In the genomic region with DNA sequence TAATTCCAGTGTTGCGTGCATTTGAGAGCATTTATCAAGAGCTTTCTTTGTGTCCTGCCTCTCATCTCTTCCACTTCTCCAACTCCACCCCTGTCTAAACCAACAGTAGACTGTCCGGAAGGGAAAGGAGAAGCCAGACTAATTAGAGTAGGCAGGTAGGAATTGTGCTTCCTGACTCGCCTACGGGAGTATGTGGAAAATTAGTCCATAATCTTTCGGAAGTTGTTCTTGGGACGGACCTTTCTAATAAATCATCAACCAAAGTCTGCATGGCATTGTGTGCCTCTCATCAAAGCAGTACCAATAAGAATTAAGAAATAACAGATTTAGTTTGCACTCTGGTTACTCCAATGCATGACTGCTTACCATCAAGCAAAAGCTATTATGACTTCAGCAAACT, we compare ENCODE assay signal across 9 mouse cellular contexts. TPM values are rescaled to one million over a fixed set of nuclear protein-coding genes. Genes with fewer than 3 reads are reported as not detected.
A peak's percentile ranks its signal among the peaks of the same experiment; 100 is the strongest.
DNase-seq lines count a peak whose midpoint lies in the region; ATAC-seq and TF ChIP-seq lines count a peak whose summit lies in the region.
"Had no signal": no experiment of that assay in that cellular context is flagged by ENCODE, and none has a peak within 500 bp of the region (broad histone marks: within the 10 kb centered on the region; RNA-seq: fewer than 3 reads in every experiment).

No protein-coding gene starts in this region.

- no peak for TF ChIP-seq POLR2A in myocyte (IDR thresholded peaks at IDR 0.05; ENCODE audit: insufficient read length, low read depth)

- 65% methylated on average over 6 of the region's 6 CpGs for WGBS in kidney, embryonic 15.5 days
- WGBS in intestine, embryonic 14.5 days = 62% methylated on average over 6 of the region's 6 CpGs

- H3K79me2 ChIP-seq in myocyte (ENCODE audit: control insufficient read depth, insufficient read depth) = peaks cover 34% of the 10 kb centered on the region

- peak overlapping the region; percentile 98; the same call in 1 of the 2 replicates for H3K27ac ChIP-seq in kidney, embryonic 15.5 days
- H3K27ac ChIP-seq in intestine, embryonic 14.5 days (ENCODE audit: low read depth) = no peak overlapping the region

- intact Hi-C loops in left cerebral cortex, postnatal 4 days (cut with DNase I) = loop anchor here (5.0 to 10.0 kb wide), 2 partner anchors 166 to 278 kb away; no protein-coding TSS in a partner anchor

- no peak overlapping the region for H3ac ChIP-seq in myocyte (ENCODE audit: control insufficient read depth, insufficient read length)

- no peak for ATAC-seq in kidney, embryonic 15.5 days (replicated peaks; ENCODE audit: low FRiP score)
- no peak for ATAC-seq in intestine, embryonic 14.5 days (replicated peaks; ENCODE audit: low FRiP score, low TSS enrichment, low read depth)

- no peaks in the 10 kb centered on the region for H3K36me3 ChIP-seq in kidney, embryonic 15.5 days
- no peaks in the 10 kb centered on the region for H3K36me3 ChIP-seq in intestine, embryonic 14.5 days (ENCODE audit: control insufficient read depth, insufficient read depth, low read length)
- H3K36me3 ChIP-seq in myocyte (ENCODE audit: control insufficient read depth, insufficient read depth) = no peaks in the 10 kb centered on the region

- no peaks in the 10 kb centered on the region for H3K9me3 ChIP-seq in kidney, embryonic 15.5 days (replicated peaks)
- no peaks in the 10 kb centered on the region for H3K9me3 ChIP-seq in intestine, embryonic 14.5 days (ENCODE audit: control insufficient read depth, low read length)

- H3K4me3 ChIP-seq in kidney, embryonic 15.5 days (replicated peaks) = peak overlapping the region; percentile 92
- H3K4me3 ChIP-seq in intestine, embryonic 14.5 days (ENCODE audit: low read depth, low read length) = peak overlapping the region; percentile 75
- H3K4me3 ChIP-seq in myocyte = peak overlapping the region; percentile 84

- no peaks in the 10 kb centered on the region for H3K27me3 ChIP-seq in kidney, embryonic 15.5 days
- no peaks in the 10 kb centered on the region for H3K27me3 ChIP-seq in intestine, embryonic 14.5 days (replicated peaks; ENCODE audit: control insufficient read depth, insufficient read depth, low read length)
- H3K27me3 ChIP-seq in myocyte (ENCODE audit: control insufficient read depth, insufficient read depth, insufficient read length) = no peaks in the 10 kb centered on the region

- H3K4me1 ChIP-seq in kidney, embryonic 15.5 days = peaks cover 25% of the 10 kb centered on the region
- 0 out of 2 replicates have a peak, but pooled peaks cover 12% of the 10 kb centered on the region for H3K4me1 ChIP-seq in intestine, embryonic 14.5 days (replicated peaks; ENCODE audit: control insufficient read depth, insufficient read depth, low read length)

- H3K9ac ChIP-seq in kidney, embryonic 15.5 days = 0 out of 2 replicates have a peak overlapping the region, but pooled peaks have one; percentile 88
- H3K9ac ChIP-seq in intestine, embryonic 14.5 days (ENCODE audit: low read length) = no peak overlapping the region; the same call in 1 of the 2 replicates

- DNase-seq in kidney, postnatal 10 days = no peak
- DNase-seq in fat pad, adult 2 months (ENCODE audit: extremely low read depth, low read depth, low spot score) = peak; percentile 80
- no peak for DNase-seq in intestine, embryonic 14.5 days (ENCODE audit: low spot score)
- no peak for DNase-seq in right cerebral cortex, postnatal 36 days (ENCODE audit: low spot score in 2 of 2)
- no peak for DNase-seq in left cerebral cortex, postnatal 4 days
- DNase-seq in spleen, adult 12 weeks (ENCODE audit: low spot score) = no peak

- H3K4me2 ChIP-seq in kidney, embryonic 15.5 days = peak overlapping the region; percentile 82
- peak overlapping the region; percentile 71 for H3K4me2 ChIP-seq in intestine, embryonic 14.5 days (ENCODE audit: low read length)
- peak overlapping the region; percentile 67 for H3K4me2 ChIP-seq in myocyte (ENCODE audit: low read depth)

TF ChIP-seq in myocyte, 11 proteins besides CTCF, POLR2A, EP300 and RAD21:
- no peak for TF ChIP-seq SRF (IDR thresholded peaks at IDR 0.05; ENCODE audit: control insufficient read depth, insufficient read length, low read depth)
- TF ChIP-seq E2F4 (IDR thresholded peaks at IDR 0.05; ENCODE audit: insufficient read depth) = no peak
- no peak for TF ChIP-seq REST (IDR thresholded peaks at IDR 0.05; ENCODE audit: insufficient read depth, insufficient read length)
- TF ChIP-seq MYOD1 (IDR thresholded peaks at IDR 0.05; ENCODE audit: control insufficient read depth in 1 of 3, insufficient read length in 2 of 3, low read depth in 2 of 3) = no peak
- no peak for TF ChIP-seq CEBPB (IDR thresholded peaks at IDR 0.05; ENCODE audit: insufficient read depth, poor library complexity, severe bottlenecking)
- TF ChIP-seq MYOG (IDR thresholded peaks at IDR 0.05; ENCODE audit: control insufficient read depth in 1 of 3, insufficient read depth in 1 of 3, insufficient read length in 2 of 3, low read depth in 2 of 3) = no peak
- TF ChIP-seq USF1 (IDR thresholded peaks at IDR 0.05; ENCODE audit: low read depth) = no peak

RNA-seq across cellular contexts. Expression of gene Gopc, which starts 1.1 kb away (rescaled TPM):
- polyA plus RNA-seq in kidney, embryonic 15.5 days (2015; fragmentation: Nextera tagmentation; extraction: Ambion mirVana) = 22.5 TPM in 2 replicates
- 17.8 and 19.2 TPM in 2 replicates for polyA plus RNA-seq in intestine, embryonic 14.5 days (2014; fragmentation: Nextera tagmentation; extraction: Ambion mirVana)
- polyA plus RNA-seq in myocyte (2012; fragmentation: generic; extraction: Trizol) = 7.9 TPM
- total RNA-seq in left cerebral cortex, postnatal 4 days (2021) = 10 to 100 TPM; 46.3 to 49.7 TPM

RNA-seq across cellular contexts. Expression of gene Nepn, which starts 5.8 kb away (rescaled TPM):
- polyA plus RNA-seq in kidney, embryonic 15.5 days (2015; fragmentation: Nextera tagmentation; extraction: Ambion mirVana) = not detected in 2 replicates
- 1.1 and 3.0 TPM in 2 replicates for polyA plus RNA-seq in intestine, embryonic 14.5 days (2014; fragmentation: Nextera tagmentation; extraction: Ambion mirVana)
- 0.02 TPM for polyA plus RNA-seq in myocyte (2012; fragmentation: generic; extraction: Trizol)
- not detected for total RNA-seq in left cerebral cortex, postnatal 4 days (2021)
- total RNA-seq: heart, postnatal 10 days had no signal

RNA-seq across cellular contexts. Expression of gene Gm26741, which starts 24.5 kb away (rescaled TPM):
- polyA plus RNA-seq in kidney, embryonic 15.5 days (2015; fragmentation: Nextera tagmentation; extraction: Ambion mirVana) = not detected in 2 replicates
- not detected in 2 replicates for polyA plus RNA-seq in intestine, embryonic 14.5 days (2014; fragmentation: Nextera tagmentation; extraction: Ambion mirVana)
- not detected for polyA plus RNA-seq in myocyte (2012; fragmentation: generic; extraction: Trizol)
- total RNA-seq in left cerebral cortex, postnatal 4 days (2021) = not detected
- total RNA-seq: heart, postnatal 10 days had no signal

RNA-seq across cellular contexts. Expression of gene Nus1, which starts 34.3 kb away (rescaled TPM):
- 15.9 and 16.6 TPM in 2 replicates for polyA plus RNA-seq in kidney, embryonic 15.5 days (2015; fragmentation: Nextera tagmentation; extraction: Ambion mirVana)
- polyA plus RNA-seq in intestine, embryonic 14.5 days (2014; fragmentation: Nextera tagmentation; extraction: Ambion mirVana) = 15.0 and 16.6 TPM in 2 replicates
- polyA plus RNA-seq in myocyte (2012; fragmentation: generic; extraction: Trizol) = 10.9 TPM
- total RNA-seq in left cerebral cortex, postnatal 4 days (2021) = 10 to 100 TPM; 60.4 to 61.3 TPM
